Mouse (Mus musculus) retina, embryonic 14.5 days (tissue): ENCODE measurements at regions not wholly inside any gene's neighbourhood (a gene's known extent, or its start where the extent isn't known, plus 50 kb on each side); places are given as distances from the start of the nearest gene placed in this dataset.

Experiments
- DNase-seq: peaks from one replicate; pipeline ENCODE4 v3.0.0-alpha.2; 2015; ENCODE audit warnings: low spot score

DNA sequence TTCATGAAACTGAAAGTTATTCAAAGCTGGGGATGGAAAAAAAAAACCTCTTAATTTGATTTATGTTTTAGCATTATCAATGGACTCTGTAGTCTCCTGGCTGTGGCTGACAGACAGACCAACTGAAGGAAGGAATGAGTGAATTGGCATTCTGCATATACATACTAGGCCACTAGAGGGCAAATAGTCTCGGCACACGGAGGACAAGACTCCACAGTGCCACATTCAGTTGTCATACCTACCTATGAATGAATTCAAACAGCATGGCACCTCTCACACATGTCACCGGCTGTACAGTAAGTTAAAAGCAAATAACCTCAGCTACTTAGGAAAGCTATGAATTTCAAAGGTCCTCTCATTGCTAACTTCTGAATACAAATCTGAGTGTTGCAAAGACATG is 200.5 kb downstream of the Rab11fip2 start:
- peak; percentile 73 for DNase-seq

DNA sequence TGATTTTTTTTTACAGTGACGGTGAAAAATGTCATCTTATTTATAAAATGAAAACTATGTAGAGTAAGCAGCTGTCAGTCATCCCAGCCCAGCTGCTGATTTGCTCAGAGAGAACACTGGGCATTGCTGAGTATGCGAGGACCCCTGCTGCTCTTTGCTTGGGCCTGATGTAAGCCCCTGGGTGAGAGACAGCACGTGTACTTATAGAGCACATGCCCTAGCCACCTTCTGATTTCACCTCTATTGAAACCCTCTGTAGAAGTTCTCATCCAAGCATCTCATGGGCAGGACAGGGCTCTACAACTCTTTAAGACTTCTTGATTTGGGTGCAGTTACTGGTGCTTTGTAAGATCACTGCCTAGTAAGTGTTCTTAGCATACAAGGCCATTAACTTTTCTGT is 182.2 kb downstream of the Rab11fip2 start:
- DNase-seq = no peak

- DNase-seq = peak; percentile 34
Measured at GRCm38 (mm10) chr19:59784401-59785046, 158.9 kb downstream of the Rab11fip2 start.

GRCm38 (mm10) chr19:59831304-59831703 is 112.2 kb downstream of the Rab11fip2 start:
- DNase-seq = no peak

GRCm38 (mm10) chr19:59837138-59837537 is 106.3 kb downstream of the Rab11fip2 start:
- DNase-seq = no peak

- no peak for DNase-seq
Measured at GRCm38 (mm10) chr19:59837628-59838027, 105.8 kb downstream of the Rab11fip2 start.

DNA sequence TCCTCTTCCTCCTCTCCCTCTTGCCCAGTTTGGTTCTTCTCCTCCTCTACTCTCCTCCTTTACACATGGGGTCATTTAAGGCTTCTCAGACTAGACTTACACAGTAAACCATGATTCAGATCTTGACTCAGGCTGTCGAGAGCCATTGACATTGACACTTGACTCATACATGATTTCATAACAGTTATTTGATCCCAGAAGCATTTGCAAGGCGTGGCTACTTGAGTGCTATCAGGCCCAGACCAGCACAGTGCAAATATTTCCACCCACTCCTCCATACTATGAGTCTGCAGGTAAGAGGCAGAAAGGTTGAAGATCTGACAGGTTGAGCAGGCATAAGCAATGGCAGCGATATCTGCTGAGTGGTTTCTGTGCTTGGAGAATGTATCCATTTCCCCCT is 99.2 kb downstream of the Rab11fip2 start:
- no peak for DNase-seq

DNA sequence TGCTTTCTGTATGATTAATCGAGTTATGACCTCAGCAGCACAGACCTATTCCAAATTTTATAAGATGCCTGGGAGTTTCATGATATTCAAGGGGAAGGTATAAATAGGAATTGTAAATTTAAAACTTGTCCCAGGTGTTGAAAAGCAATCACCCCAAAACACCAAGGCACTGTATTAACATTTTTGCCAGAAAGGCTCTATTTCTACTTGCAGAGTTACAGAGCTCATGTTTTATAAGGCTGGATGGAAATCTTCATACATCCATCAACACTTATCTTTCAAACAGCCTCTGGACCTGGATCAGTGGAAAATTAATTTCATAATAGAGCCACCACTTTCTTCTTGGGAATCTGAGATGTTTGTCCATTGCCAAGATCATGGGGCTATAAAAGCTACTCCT is 96.6 kb downstream of the Rab11fip2 start:
- no peak for DNase-seq

DNA sequence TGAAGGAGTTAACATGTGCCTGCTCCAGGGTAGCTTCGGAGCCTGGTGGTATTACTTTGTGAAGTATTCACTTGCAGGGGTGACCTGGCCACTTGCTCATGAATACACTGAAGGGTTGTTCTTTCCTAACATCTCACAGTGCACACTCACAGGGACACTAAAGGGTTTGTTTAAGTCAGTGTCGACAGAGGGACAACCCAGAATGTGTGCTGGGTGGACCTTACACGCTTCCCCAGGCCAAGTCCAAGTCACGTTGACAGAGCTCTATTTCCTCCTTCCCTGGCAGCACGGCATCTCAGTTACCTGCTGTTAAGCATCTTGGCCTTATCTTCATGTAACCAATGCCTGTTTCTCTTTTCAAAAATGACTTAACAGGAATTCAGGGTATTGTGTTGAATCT is 92.8 kb downstream of the Rab11fip2 start:
- no peak for DNase-seq

DNA sequence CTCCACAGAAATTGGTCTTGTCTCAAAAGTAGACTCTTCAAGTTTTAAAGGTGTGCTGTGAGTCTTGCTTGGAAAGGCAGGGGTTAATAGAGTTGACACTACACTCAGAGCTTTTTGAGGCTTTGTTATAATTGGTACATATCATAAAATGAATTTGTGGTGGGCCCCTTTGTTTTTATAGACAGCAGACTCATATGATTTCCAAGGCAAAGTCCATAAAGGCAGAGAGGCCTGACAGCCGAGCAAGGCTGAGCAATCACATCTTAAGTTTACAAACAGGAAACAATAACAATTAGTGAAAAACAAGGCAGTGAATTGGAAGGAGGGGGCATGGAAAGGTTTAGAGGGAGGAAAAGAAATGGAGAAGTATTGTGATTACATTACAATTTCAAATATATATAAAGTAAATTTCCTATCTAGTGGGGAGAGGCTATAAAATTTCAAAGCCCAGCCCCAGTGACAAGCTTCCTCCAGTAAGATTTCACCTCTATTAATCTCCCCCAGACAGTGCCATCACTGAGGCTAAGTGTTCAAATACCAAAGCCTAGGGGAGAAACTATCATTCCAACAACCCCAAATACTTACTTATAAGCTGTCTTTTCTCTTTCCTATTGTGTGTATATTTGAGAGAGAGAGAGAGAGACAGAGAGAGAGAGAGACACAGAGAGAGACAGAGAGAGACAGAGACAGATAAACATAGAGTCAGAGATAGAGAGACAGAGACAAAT is 91.3 kb downstream of the Rab11fip2 start:
- DNase-seq = no peak
